Mouse (Mus musculus): Measurements from ENCODE around the gene Gm44973. TPM values are rescaled to one million over a fixed set of nuclear protein-coding genes. Genes with fewer than 3 reads are reported as not detected.
A peak's percentile ranks its signal among the peaks of the same experiment; 100 is the strongest.

The Gm44973 gene
- polyA plus RNA-seq, 1 experiment from 2014 or later = 0.18 TPM

DNA sequence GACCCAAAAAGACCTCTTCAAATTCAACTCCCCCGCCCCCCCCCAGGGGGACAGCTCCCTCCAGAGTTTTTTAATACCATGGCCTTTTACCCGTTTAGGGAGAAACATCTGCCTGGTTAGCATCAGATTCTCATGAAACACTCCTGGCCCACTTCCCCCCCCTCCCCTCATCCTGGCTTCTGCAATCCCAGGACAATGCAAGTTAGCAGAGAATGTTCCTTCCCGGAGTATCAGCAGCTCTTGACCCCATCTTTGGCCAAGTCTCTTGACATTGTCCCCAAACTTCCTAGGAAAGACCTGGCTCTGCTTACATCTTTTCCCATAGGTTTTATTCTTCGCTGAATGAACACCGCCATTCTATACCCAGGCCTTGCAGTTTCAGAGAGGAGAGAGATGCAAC lies 5.9 kb downstream of the Gm44973 start:
- peak overlapping the region; percentile 93; the same call in 1 of the 2 replicates for H3K27ac ChIP-seq (ENCODE audit: low read depth, low read length)
- peak overlapping the region; percentile 81 for H3K4me3 ChIP-seq (ENCODE audit: low read length)
- 51% methylated on average over 5 of the region's 5 CpGs for WGBS
- no peaks in the 10 kb centered on the region for H3K27me3 ChIP-seq (replicated peaks; ENCODE audit: control insufficient read depth, insufficient read depth, low read length)
- H3K4me2 ChIP-seq (ENCODE audit: low read length) = peak overlapping the region; percentile 84
- H3K36me3 ChIP-seq (ENCODE audit: control insufficient read depth, insufficient read depth, low read length) = peaks cover 9% of the 10 kb centered on the region; the same call in 1 of the 2 replicates
- no peak for ATAC-seq
- no peaks in the 10 kb centered on the region for H3K9me3 ChIP-seq (ENCODE audit: control insufficient read depth, low read length)
- peak overlapping the region; percentile 98 for H3K9ac ChIP-seq (ENCODE audit: low read depth, low read length)
- peaks cover 13% of the 10 kb centered on the region for H3K4me1 ChIP-seq (ENCODE audit: control insufficient read depth, insufficient read depth, low read depth, low read length)

DNA sequence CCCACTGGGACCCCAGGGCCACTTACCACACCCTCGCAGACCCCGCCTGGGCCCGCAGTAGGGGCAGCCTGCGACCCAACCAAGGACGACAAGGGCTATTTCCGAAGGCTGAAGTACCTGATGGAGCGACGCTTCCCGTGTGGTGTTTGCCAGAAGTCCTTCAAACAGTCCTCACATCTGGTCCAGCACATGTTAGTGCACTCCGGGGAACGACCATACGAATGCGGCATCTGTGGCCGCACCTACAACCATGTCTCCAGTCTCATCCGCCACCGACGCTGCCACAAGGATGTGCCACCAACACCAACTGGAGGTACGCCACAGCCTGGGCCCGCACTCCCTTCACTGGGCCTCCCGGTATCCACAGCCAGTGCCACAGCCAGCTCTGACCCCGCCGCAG lies 14.2 kb downstream of the Gm44973 start:
- peaks cover 52% of the 10 kb centered on the region for H3K36me3 ChIP-seq (ENCODE audit: control insufficient read depth, insufficient read depth, low read length)
- ATAC-seq = no peak

DNA sequence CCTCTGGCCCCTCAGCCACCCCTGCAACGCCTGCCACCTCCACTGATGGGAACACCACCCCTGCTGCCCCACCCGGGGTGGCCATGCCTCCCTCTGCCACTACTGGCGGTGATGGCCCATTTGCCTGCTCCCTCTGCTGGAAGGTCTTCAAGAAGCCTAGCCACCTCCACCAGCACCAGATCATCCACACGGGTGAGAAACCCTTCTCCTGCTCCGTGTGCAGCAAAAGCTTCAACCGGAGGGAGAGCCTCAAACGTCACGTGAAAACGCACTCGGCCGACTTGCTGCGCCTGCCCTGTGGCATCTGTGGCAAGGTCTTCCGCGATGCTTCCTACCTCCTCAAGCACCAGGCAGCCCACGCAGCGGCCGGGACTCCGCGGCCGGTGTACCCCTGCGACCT lies 14.7 kb downstream of the Gm44973 start:
- peaks cover 50% of the 10 kb centered on the region for H3K36me3 ChIP-seq (ENCODE audit: control insufficient read depth, insufficient read depth, low read length)
- ATAC-seq = no peak
- 89% methylated on average over 21 of the region's 21 CpGs for WGBS

More for the DNA sequence above, 14.2 kb downstream of the Gm44973 start:
- H3K4me3 ChIP-seq (ENCODE audit: low read length) = no peak overlapping the region
- H3K4me2 ChIP-seq (ENCODE audit: low read length) = no peak overlapping the region
- H3K27ac ChIP-seq (ENCODE audit: low read depth, low read length) = no peak overlapping the region
- H3K4me1 ChIP-seq (ENCODE audit: control insufficient read depth, insufficient read depth, low read depth, low read length) = no peaks in the 10 kb centered on the region
- H3K27me3 ChIP-seq (replicated peaks; ENCODE audit: control insufficient read depth, insufficient read depth, low read length) = no peaks in the 10 kb centered on the region
- WGBS = 95% methylated on average over 22 of the region's 22 CpGs
- H3K9me3 ChIP-seq (ENCODE audit: control insufficient read depth, low read length) = peaks cover 28% of the 10 kb centered on the region
- no peak overlapping the region for H3K9ac ChIP-seq (ENCODE audit: low read depth, low read length)

DNA sequence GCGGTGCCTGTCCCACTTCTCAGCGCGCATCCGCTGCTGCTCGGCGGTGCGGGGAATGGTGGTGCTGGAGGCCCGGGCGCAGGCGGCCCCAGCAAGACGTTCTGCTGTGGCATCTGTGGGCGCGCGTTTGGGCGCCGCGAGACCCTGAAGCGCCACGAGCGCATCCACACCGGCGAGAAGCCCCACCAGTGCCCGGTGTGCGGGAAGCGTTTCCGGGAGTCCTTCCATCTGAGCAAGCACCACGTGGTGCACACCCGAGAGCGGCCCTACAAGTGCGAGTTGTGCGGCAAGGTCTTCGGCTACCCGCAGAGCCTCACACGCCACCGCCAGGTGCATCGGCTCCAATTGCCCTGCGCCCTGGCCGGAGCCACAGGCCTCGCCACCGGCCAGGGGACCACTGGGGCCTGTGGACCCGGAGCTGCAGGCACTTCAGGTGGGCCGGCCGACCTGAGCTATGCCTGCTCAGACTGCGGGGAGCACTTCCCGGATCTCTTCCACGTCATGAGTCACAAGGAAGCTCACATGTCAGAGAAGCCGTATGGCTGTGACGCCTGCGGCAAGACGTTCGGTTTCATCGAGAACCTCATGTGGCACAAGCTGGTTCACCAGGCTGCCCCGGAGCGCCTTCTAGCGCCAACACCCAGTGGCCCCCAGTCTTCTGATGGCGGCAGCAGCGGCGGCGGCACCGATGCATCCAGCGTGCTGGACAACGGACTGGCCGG lies 15.4 kb downstream of the Gm44973 start:
- Histone ChIP-seq H3K4me1 (ENCODE audit: control insufficient read depth, insufficient read depth, low read depth, low read length) (no peaks in the 10 kb centered on the region), H3K27me3 (replicated peaks; ENCODE audit: control insufficient read depth, insufficient read depth, low read length) (no peaks in the 10 kb centered on the region), H3K4me2 (ENCODE audit: low read length) (no peak overlapping the region), H3K9ac (ENCODE audit: low read depth, low read length) (no peak overlapping the region), H3K36me3 (ENCODE audit: control insufficient read depth, insufficient read depth, low read length) (peaks cover 53% of the 10 kb centered on the region), H3K27ac (ENCODE audit: low read depth, low read length) (no peak overlapping the region), H3K4me3 (ENCODE audit: low read length) (no peak overlapping the region), H3K9me3 (ENCODE audit: control insufficient read depth, low read length) (peaks cover 28% of the 10 kb centered on the region)
- ATAC-seq = no peak
- 81% methylated on average over 62 of the region's 63 CpGs for WGBS

More for the DNA sequence above, 14.7 kb downstream of the Gm44973 start:
- H3K9me3 ChIP-seq (ENCODE audit: control insufficient read depth, low read length) = peaks cover 28% of the 10 kb centered on the region
- no peak overlapping the region for H3K9ac ChIP-seq (ENCODE audit: low read depth, low read length)
- no peak overlapping the region for H3K4me2 ChIP-seq (ENCODE audit: low read length)
- no peak overlapping the region for H3K27ac ChIP-seq (ENCODE audit: low read depth, low read length)
- no peaks in the 10 kb centered on the region for H3K27me3 ChIP-seq (replicated peaks; ENCODE audit: control insufficient read depth, insufficient read depth, low read length)
- no peak overlapping the region for H3K4me3 ChIP-seq (ENCODE audit: low read length)
- H3K4me1 ChIP-seq (ENCODE audit: control insufficient read depth, insufficient read depth, low read depth, low read length) = no peaks in the 10 kb centered on the region

DNA sequence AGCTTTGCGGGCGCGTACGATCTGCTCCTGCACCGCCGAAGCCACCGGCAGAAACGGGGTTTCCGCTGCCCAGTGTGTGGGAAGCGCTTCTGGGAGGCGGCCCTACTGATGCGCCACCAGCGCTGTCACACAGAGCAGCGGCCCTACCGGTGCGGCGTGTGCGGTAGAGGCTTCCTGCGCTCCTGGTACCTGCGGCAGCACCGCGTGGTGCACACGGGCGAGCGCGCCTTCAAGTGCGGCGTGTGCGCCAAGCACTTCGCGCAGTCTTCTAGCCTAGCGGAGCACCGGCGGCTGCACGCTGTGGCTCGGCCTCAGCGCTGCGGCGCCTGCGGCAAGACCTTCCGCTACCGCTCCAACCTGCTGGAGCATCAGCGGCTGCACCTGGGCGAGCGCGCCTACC lies 16.2 kb downstream of the Gm44973 start:
- H3K36me3 ChIP-seq (ENCODE audit: control insufficient read depth, insufficient read depth, low read length) = peaks cover 58% of the 10 kb centered on the region
- WGBS = 72% methylated on average over 39 of the region's 46 CpGs
- no peak overlapping the region for H3K4me2 ChIP-seq (ENCODE audit: low read length)
- H3K27ac ChIP-seq (ENCODE audit: low read depth, low read length) = no peak overlapping the region
- H3K9me3 ChIP-seq (ENCODE audit: control insufficient read depth, low read length) = peaks cover 28% of the 10 kb centered on the region
- H3K9ac ChIP-seq (ENCODE audit: low read depth, low read length) = no peak overlapping the region
- H3K4me1 ChIP-seq (ENCODE audit: control insufficient read depth, insufficient read depth, low read depth, low read length) = no peaks in the 10 kb centered on the region
- no peak for ATAC-seq
- no peaks in the 10 kb centered on the region for H3K27me3 ChIP-seq (replicated peaks; ENCODE audit: control insufficient read depth, insufficient read depth, low read length)
- no peak overlapping the region for H3K4me3 ChIP-seq (ENCODE audit: low read length)

DNA sequence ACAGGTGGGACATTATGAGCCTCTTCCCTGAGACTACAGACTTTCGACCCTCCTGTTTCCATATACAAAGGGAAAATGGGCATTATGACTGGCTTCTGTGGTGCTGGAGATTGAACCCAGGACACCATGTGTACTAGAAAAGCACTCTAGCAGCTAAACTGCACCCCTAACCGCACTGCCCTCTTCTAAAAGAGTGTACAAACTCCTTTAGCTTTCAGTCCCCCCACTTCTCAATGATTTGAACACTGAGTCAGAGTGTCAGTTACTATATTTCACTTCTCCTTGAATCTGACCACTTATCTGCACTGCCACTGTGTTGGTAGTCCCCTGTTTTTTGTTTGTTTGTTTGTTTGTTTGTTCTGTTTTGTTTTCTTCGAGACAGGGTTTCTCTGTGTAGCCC lies 18.5 kb downstream of the Gm44973 start, which contains the start of gene 4632433K11Rik:
Gene 4632433K11Rik (plus strand): TSS at position 301 of the 400 bp plus-strand sequence.
- no peak for ATAC-seq
- H3K36me3 ChIP-seq (ENCODE audit: control insufficient read depth, insufficient read depth, low read length) = peaks cover 55% of the 10 kb centered on the region

DNA sequence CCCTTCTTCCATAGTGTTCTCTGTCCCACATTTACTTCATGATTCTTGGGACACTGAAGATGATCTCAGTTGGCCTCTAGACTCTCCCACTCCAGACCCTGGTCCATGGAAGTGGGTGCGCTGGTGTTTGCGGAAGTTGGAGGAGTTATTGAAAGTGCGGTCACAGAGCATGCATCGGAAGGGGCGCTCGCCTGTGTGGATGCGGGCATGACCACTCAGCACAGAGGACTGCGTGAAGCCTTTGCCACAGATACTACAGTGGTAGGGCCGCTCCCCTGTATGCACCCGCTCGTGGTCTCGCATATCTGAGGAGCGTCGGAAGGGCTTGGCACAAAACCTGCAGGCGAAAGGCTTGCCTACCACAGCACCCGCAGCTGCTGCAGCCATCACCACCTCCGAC lies 20.3 kb downstream of the Gm44973 start:
- no peak overlapping the region for H3K4me3 ChIP-seq (ENCODE audit: low read length)
- no peak overlapping the region for H3K27ac ChIP-seq (ENCODE audit: low read depth, low read length)
- H3K4me2 ChIP-seq (ENCODE audit: low read length) = no peak overlapping the region
- WGBS = 96% methylated on average over 17 of the region's 17 CpGs
- H3K4me1 ChIP-seq (ENCODE audit: control insufficient read depth, insufficient read depth, low read depth, low read length) = peaks cover 5% of the 10 kb centered on the region; the same call in 1 of the 2 replicates
- peaks cover 14% of the 10 kb centered on the region for H3K9me3 ChIP-seq (ENCODE audit: control insufficient read depth, low read length)
- H3K9ac ChIP-seq (ENCODE audit: low read depth, low read length) = no peak overlapping the region
- H3K36me3 ChIP-seq (ENCODE audit: control insufficient read depth, insufficient read depth, low read length) = peaks cover 38% of the 10 kb centered on the region
- no peaks in the 10 kb centered on the region for H3K27me3 ChIP-seq (replicated peaks; ENCODE audit: control insufficient read depth, insufficient read depth, low read length)
- no peak for ATAC-seq

More for the DNA sequence above, 18.5 kb downstream of the Gm44973 start, which contains the start of gene 4632433K11Rik:
- Histone ChIP-seq H3K9me3 (ENCODE audit: control insufficient read depth, low read length) (peaks cover 28% of the 10 kb centered on the region), H3K27me3 (replicated peaks; ENCODE audit: control insufficient read depth, insufficient read depth, low read length) (no peaks in the 10 kb centered on the region), H3K9ac (ENCODE audit: low read depth, low read length) (no peak within 1 kb of the TSS), H3K27ac (ENCODE audit: low read depth, low read length) (no peak within 1 kb of the TSS), H3K4me3 (ENCODE audit: low read length) (no peak within 1 kb of the TSS), H3K4me2 (ENCODE audit: low read length) (no peak within 1 kb of the TSS), H3K4me1 (ENCODE audit: control insufficient read depth, insufficient read depth, low read depth, low read length) (peaks cover 5% of the 10 kb centered on the region; the same call in 1 of the 2 replicates)
- 90% methylated on average over 3 of the region's 3 CpGs for WGBS

DNA sequence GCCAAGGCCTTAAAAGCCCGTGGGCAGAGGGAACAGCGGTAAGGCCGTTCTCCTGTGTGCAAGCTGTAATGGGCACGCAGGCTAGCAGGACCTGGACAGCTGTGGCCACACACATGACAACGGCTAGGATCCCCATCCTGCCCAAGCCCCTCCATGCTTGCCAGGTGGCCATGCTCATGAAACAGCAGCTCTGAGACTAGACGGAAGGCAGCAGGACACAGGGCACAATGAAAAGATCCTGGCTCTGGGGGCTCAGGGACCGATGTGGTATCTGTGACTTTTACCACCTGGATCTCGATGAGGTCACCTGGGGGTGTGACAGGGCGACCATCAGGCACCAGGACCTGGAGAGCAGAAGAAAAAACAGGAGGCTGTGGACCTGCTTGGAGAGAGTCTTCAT lies 20.8 kb downstream of the Gm44973 start:
- H3K9me3 ChIP-seq (ENCODE audit: control insufficient read depth, low read length) = peaks cover 9% of the 10 kb centered on the region
- H3K27ac ChIP-seq (ENCODE audit: low read depth, low read length) = no peak overlapping the region
- ATAC-seq = no peak
- no peak overlapping the region for H3K4me2 ChIP-seq (ENCODE audit: low read length)
- peaks cover 5% of the 10 kb centered on the region; the same call in 1 of the 2 replicates for H3K4me1 ChIP-seq (ENCODE audit: control insufficient read depth, insufficient read depth, low read depth, low read length)
- peaks cover 33% of the 10 kb centered on the region for H3K36me3 ChIP-seq (ENCODE audit: control insufficient read depth, insufficient read depth, low read length)
- H3K27me3 ChIP-seq (replicated peaks; ENCODE audit: control insufficient read depth, insufficient read depth, low read length) = no peaks in the 10 kb centered on the region
- H3K9ac ChIP-seq (ENCODE audit: low read depth, low read length) = no peak overlapping the region
- 94% methylated on average over 9 of the region's 9 CpGs for WGBS
- no peak overlapping the region for H3K4me3 ChIP-seq (ENCODE audit: low read length)

DNA sequence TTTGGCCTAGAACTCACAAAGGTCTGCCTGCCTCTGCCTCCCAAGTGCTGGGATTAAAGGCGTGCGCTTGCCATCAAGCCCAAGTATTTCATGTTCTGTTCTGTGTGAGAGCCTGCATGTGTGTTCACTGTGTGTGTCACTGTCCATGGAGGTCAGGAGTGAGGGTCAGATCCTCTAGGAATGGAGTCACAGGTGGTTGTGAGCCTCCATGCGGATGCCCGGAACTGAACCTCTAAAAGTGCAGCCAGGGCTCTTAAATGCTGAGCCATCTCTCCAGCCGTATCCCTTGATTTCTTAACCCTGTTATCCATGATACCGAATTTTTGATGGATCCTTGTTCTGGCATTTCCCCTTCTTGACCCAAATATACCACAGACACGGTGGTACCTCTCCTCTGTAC lies 21.7 kb downstream of the Gm44973 start:
- ATAC-seq = no peak
- H3K36me3 ChIP-seq (ENCODE audit: control insufficient read depth, insufficient read depth, low read length) = peaks cover 24% of the 10 kb centered on the region
- H3K4me2 ChIP-seq (ENCODE audit: low read length) = no peak overlapping the region; the same call in 1 of the 2 replicates
- 94% methylated on average over 7 of the region's 7 CpGs for WGBS
- peaks cover under 1% of the 10 kb centered on the region; the same call in 1 of the 2 replicates for H3K9me3 ChIP-seq (ENCODE audit: control insufficient read depth, low read length)
- no peak overlapping the region for H3K9ac ChIP-seq (ENCODE audit: low read depth, low read length)
- peaks cover 5% of the 10 kb centered on the region; the same call in 1 of the 2 replicates for H3K4me1 ChIP-seq (ENCODE audit: control insufficient read depth, insufficient read depth, low read depth, low read length)
- H3K4me3 ChIP-seq (ENCODE audit: low read length) = no peak overlapping the region
- H3K27ac ChIP-seq (ENCODE audit: low read depth, low read length) = no peak overlapping the region
- no peaks in the 10 kb centered on the region for H3K27me3 ChIP-seq (replicated peaks; ENCODE audit: control insufficient read depth, insufficient read depth, low read length)

All from hindbrain, embryonic 16.5 days (tissue).